Mouse (Mus musculus) spleen, adult 2 months (tissue): ENCODE data around the gene Cd3eap.

Experiments used
- CTCF ChIP-seq: fragments of 200-500 bp; IDR thresholded peaks from 2 replicates; pipeline ENCODE4 v1.5.1; 2011; ENCODE audit warnings: mild to moderate bottlenecking, inconsistent platforms; ENCODE audit not compliant: insufficient read depth, insufficient read length, insufficient replicate concordance; ENCODE audit errors: extremely low read depth
- POLR2A ChIP-seq: fragments of 200-500 bp; IDR thresholded peaks from 2 replicates; pipeline ENCODE4 v1.6.1; 2011; ENCODE audit warnings: low read depth, low read length, inconsistent platforms

DNA sequence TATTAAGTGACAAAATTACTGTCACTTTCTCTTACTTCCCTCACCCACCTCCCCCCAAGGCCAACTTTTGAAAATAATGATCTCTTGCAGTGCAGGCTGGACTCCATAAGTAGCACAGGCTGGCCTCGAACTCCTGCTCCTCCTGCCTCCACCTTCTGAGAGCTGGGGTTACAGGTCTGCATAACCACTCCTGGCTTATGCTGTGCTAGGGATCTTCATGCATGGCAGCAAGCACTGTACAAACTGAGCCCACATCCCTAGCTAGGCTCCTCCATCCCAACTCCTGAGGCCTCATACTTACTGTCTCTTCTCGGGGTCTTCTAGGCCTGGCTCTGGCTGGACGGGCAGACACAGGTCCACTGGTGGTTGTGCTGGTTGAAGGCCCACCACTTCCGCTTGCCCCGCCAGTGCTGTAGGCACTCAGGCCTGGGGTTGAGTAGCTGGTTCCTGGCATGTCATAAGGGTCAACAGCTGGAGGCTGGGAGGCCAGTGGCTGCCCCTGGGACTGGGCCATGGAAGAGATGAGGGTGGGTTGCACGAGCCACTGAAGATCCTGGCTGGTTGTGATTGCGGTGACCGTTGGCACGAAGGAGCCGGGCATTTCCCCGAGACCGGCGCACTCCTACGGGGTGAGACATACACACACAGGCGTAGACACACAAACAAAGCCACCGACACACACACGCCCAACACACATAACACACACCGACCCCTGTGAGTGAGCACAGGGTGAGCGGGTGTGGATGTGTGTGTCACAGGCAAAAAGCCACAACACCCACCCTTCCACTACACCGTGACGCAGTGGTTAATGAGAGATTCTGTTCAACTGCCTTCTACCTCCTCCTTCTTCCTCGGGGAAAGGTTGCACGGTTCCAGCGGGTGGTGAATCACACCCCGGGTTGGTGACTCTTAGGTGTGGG lies 52.2 kb downstream of the Cd3eap start:
- TF ChIP-seq CTCF (no peak), POLR2A (no peak)
